Mouse (Mus musculus) ES-Bruce4 (cell line): ENCODE measurements around the gene Ucp2.

Source experiments
- CTCF ChIP-seq: IDR thresholded peaks from one replicate; pipeline ENCODE4 v1.8.1; 2011; ENCODE audit warnings: low read depth, low read length
- EP300 ChIP-seq: IDR thresholded peaks from 2 replicates; pipeline ENCODE4 v1.6.1; 2011; ENCODE audit warnings: low read depth, low read length; ENCODE audit not compliant: insufficient read depth
- POLR2A ChIP-seq: IDR thresholded peaks from one replicate; pipeline ENCODE4 v1.8.1; 2011; ENCODE audit warnings: low read length; ENCODE audit not compliant: insufficient read depth

DNA sequence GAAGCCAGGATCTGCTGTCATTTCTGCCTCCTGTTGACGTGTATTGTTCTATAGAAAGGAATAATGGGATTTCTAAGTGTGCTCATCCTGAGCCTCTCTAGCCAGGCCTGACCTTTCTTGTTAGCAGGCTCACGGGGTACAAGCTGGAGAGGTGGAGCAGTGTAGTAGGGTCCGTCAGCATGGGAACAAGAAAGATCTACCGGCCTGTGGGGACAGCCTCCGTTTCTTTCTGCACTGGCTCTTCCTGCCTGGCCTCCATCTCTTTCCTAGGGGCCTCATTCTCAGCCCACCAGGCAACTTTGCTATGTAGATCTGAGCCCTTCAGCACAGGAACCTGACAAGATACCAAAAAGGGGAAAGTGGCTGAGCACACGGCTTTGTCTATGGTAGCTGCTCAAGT lies 24.4 kb upstream of the Ucp2 start:
- no peak for TF ChIP-seq CTCF
- TF ChIP-seq EP300, result no peak
- TF ChIP-seq POLR2A, result no peak
